Mouse (Mus musculus): Measurements from ENCODE around the gene Aff2. TPM values are rescaled to one million over a fixed set of nuclear protein-coding genes. Genes with fewer than 3 reads are reported as not detected.

Gene Aff2
- 0.82 TPM for polyA plus RNA-seq (2014; fragmentation: Illumina TruSeq; extraction: RNeasy Lipid Tissue Mini Kit (QIAGEN cat#74804); ENCODE audit: low read depth, low replicate concordance)

GRCm38 (mm10) chrX:69360238-69361054 is at the start of gene Aff2:
TSS of gene Aff2 (plus strand) at chrX:69360294.

